Mouse (Mus musculus) stomach, embryonic 14.5 days (tissue): Measurements from ENCODE around the gene Arid2. TPM values are rescaled to one million over a fixed set of nuclear protein-coding genes. Genes with fewer than 3 reads are reported as not detected.
A peak's percentile ranks its signal among the peaks of the same experiment; 100 is the strongest.

Experiments
- ATAC-seq: fragments of 200-750 bp; cut with Nextera tagmentation; 2 replicates; pipeline ENCODE4 v1.8.0; 2017; ENCODE audit warnings: low read depth, moderate TSS enrichment; ENCODE audit not compliant: insufficient number of reproducible peaks, insufficient read depth, low FRiP score
- H3K27ac ChIP-seq: fragments of 300-500 bp; sonication (generic); 2 replicates; pipeline ENCODE4 v1.5.1; 2014; ENCODE audit warnings: mild to moderate bottlenecking, low read length, moderate library complexity, mixed read lengths
- H3K27me3 ChIP-seq: fragments of 300-500 bp; sonication (generic); 2 replicates; pipeline ENCODE4 v1.6.1; 2014; ENCODE audit warnings: low read length, control low read depth, mixed read lengths; ENCODE audit not compliant: control insufficient read depth, insufficient read depth
- H3K36me3 ChIP-seq: fragments of 300-500 bp; sonication (generic); 2 replicates; pipeline ENCODE4 v1.6.1; 2014; ENCODE audit warnings: mild to moderate bottlenecking, control low read depth, low read length, moderate library complexity, mixed read lengths; ENCODE audit not compliant: control insufficient read depth, insufficient read depth
- H3K4me1 ChIP-seq: fragments of 300-500 bp; sonication (generic); 2 replicates; pipeline ENCODE4 v1.6.1; 2014; ENCODE audit warnings: low read length, control low read depth, mixed read lengths; ENCODE audit not compliant: control insufficient read depth, insufficient read depth
- H3K4me2 ChIP-seq: fragments of 300-500 bp; sonication (generic); replicated peaks from 2 replicates; pipeline ENCODE4 v1.6.1; 2014; ENCODE audit warnings: low read depth, low read length, control low read depth
- H3K4me3 ChIP-seq: fragments of 300-500 bp; sonication (generic); 2 replicates; pipeline ENCODE4 v1.5.1; 2014; ENCODE audit warnings: low read depth, low read length, control low read depth
- H3K9ac ChIP-seq: fragments of 300-500 bp; sonication (generic); replicated peaks from 2 replicates; pipeline ENCODE4 v1.6.1; 2014; ENCODE audit warnings: low read depth, mild to moderate bottlenecking, control low read depth, low read length, moderate library complexity, mixed read lengths
- H3K9me3 ChIP-seq: fragments of 300-500 bp; sonication (generic); 2 replicates; pipeline ENCODE4 v1.6.1; 2016; ENCODE audit warnings: low read depth, low read length, control low read depth; ENCODE audit not compliant: control insufficient read depth
- WGBS: fragments of 180-500 bp; shearing (Covaris S2); extraction: QIAGEN DNeasy Blood & Tissue Kit; methylation state at CpG from one replicate; pipeline ENCODE4 v1.1.7; 2014; 5-methylcytosine and 5-hydroxymethylcytosine counted together
- polyA plus RNA-seq: library from polyadenylated mRNA; unstranded; fragments of >200 nt; fragmentation: Nextera tagmentation; extraction: Ambion mirVana; gene quantifications from 2 replicates; pipeline ENCODE4 v1.2.1, GENCODE M21; 2014

The Arid2 gene
- polyA plus RNA-seq, 1 experiment from 2014 or later = 31.2 TPM

- H3K4me3 ChIP-seq = no peak overlapping the region
- WGBS = 82% methylated on average over 11 of the region's 11 CpGs
- peaks cover 71% of the 10 kb centered on the region for H3K36me3 ChIP-seq
- H3K4me1 ChIP-seq = no peaks in the 10 kb centered on the region
- no peaks in the 10 kb centered on the region for H3K27me3 ChIP-seq
- H3K27ac ChIP-seq = no peak overlapping the region
- no peak for ATAC-seq
- H3K4me2 ChIP-seq = no peak overlapping the region
- H3K9ac ChIP-seq = no peak overlapping the region
- H3K9me3 ChIP-seq = no peaks in the 10 kb centered on the region
These were observed 79.1 kb downstream of the Arid2 start for GRCm38 (mm10) chr15:96366176-96366963.

- ATAC-seq = no peak
- Histone ChIP-seq H3K4me1 (no peaks in the 10 kb centered on the region), H3K36me3 (peaks cover 55% of the 10 kb centered on the region), H3K9me3 (no peaks in the 10 kb centered on the region), H3K4me3 (no peak overlapping the region), H3K9ac (no peak overlapping the region), H3K27ac (no peak overlapping the region), H3K27me3 (no peaks in the 10 kb centered on the region), H3K4me2 (no peak overlapping the region)
- WGBS = 97% methylated on average over 18 of the region's 18 CpGs
These were observed 84.0 kb downstream of the Arid2 start for GRCm38 (mm10) chr15:96371311-96371710.

GRCm38 (mm10) chr15:96372628-96373027 lies 85.3 kb downstream of the Arid2 start:
- no peak overlapping the region for H3K27ac ChIP-seq
- no peak for ATAC-seq
- H3K36me3 ChIP-seq = peaks cover 54% of the 10 kb centered on the region
- WGBS = 81% methylated on average over 6 of the region's 6 CpGs
- no peaks in the 10 kb centered on the region for H3K27me3 ChIP-seq
- no peak overlapping the region for H3K4me3 ChIP-seq
- no peak overlapping the region for H3K9ac ChIP-seq
- no peaks in the 10 kb centered on the region for H3K9me3 ChIP-seq
- 0 out of 2 replicates have a peak, but pooled peaks cover 5% of the 10 kb centered on the region for H3K4me1 ChIP-seq
- H3K4me2 ChIP-seq = no peak overlapping the region

DNA sequence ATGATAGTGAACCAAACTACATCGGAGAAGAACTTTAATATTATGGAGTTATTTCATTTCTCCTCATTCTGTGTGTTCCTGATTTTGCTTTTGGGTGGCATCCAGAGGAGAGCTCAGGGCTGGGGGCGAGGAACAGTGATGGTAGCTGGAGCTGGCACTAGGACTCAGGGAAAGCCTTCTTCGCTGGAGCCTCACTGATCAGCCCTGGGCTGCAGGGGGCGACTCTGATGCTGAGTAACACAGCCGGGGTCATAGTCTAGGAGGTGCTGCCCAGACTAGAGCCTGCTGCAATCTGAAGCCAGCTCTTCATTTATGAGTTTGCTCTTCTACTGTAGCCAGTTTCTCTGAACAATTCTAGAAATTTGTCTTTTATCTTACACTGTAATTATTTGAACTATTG lies 85.8 kb downstream of the Arid2 start:
- H3K27ac ChIP-seq = no peak overlapping the region
- H3K9ac ChIP-seq = no peak overlapping the region
- 0 out of 2 replicates have a peak, but pooled peaks cover 5% of the 10 kb centered on the region for H3K4me1 ChIP-seq
- no peak overlapping the region for H3K4me3 ChIP-seq
- 87% methylated on average over 5 of the region's 5 CpGs for WGBS
- H3K4me2 ChIP-seq = no peak overlapping the region
- ATAC-seq = no peak
- no peaks in the 10 kb centered on the region for H3K9me3 ChIP-seq
- peaks cover 53% of the 10 kb centered on the region for H3K36me3 ChIP-seq
- no peaks in the 10 kb centered on the region for H3K27me3 ChIP-seq

GRCm38 (mm10) chr15:96376214-96376613 lies 88.9 kb downstream of the Arid2 start:
- 90% methylated on average over 2 of the region's 2 CpGs for WGBS
- no peaks in the 10 kb centered on the region for H3K27me3 ChIP-seq
- H3K36me3 ChIP-seq = peaks cover 35% of the 10 kb centered on the region
- no peaks in the 10 kb centered on the region for H3K9me3 ChIP-seq
- H3K4me2 ChIP-seq = no peak overlapping the region
- ATAC-seq = no peak
- H3K9ac ChIP-seq = no peak overlapping the region
- 0 out of 2 replicates have a peak, but pooled peaks cover 5% of the 10 kb centered on the region for H3K4me1 ChIP-seq
- no peak overlapping the region for H3K4me3 ChIP-seq
- H3K27ac ChIP-seq = no peak overlapping the region

DNA sequence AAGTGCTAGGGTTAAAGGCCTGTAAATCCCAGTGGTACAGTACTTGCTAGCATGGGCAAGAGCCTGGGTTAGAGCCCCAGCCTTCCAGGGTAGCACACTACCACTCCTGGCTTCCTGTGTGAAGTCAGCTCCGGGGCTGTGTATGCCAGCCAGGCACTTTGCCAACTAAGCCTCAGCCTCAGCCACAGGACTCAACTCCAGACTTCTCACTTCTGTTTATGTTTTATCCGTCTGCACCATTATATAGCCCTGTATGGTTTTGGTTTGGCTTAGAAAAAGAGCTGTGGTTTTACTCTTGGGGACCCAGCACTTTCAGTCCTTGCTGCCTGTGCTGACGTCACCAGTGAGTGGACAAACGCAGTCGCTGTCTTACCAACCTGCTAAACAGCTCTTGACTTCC lies 89.9 kb downstream of the Arid2 start:
- 0 out of 2 replicates have a peak, but pooled peaks cover 5% of the 10 kb centered on the region for H3K4me1 ChIP-seq
- no peaks in the 10 kb centered on the region for H3K9me3 ChIP-seq
- no peak for ATAC-seq
- H3K27ac ChIP-seq = peak overlapping the region; percentile 33
- WGBS = 68% methylated on average over 5 of the region's 5 CpGs
- peaks cover 32% of the 10 kb centered on the region for H3K36me3 ChIP-seq
- H3K4me3 ChIP-seq = no peak overlapping the region
- H3K4me2 ChIP-seq = no peak overlapping the region
- no peaks in the 10 kb centered on the region for H3K27me3 ChIP-seq
- no peak overlapping the region for H3K9ac ChIP-seq

GRCm38 (mm10) chr15:96377701-96378100 lies 90.4 kb downstream of the Arid2 start:
- Histone ChIP-seq H3K9me3 (no peaks in the 10 kb centered on the region), H3K4me3 (no peak overlapping the region), H3K36me3 (peaks cover 32% of the 10 kb centered on the region), H3K9ac (no peak overlapping the region), H3K4me1 (0 out of 2 replicates have a peak, but pooled peaks cover 5% of the 10 kb centered on the region), H3K27me3 (no peaks in the 10 kb centered on the region), H3K27ac (peak overlapping the region; percentile 52; the same call in 1 of the 2 replicates), H3K4me2 (no peak overlapping the region)
- ATAC-seq = no peak
- WGBS = 84% methylated on average over 7 of the region's 7 CpGs

DNA sequence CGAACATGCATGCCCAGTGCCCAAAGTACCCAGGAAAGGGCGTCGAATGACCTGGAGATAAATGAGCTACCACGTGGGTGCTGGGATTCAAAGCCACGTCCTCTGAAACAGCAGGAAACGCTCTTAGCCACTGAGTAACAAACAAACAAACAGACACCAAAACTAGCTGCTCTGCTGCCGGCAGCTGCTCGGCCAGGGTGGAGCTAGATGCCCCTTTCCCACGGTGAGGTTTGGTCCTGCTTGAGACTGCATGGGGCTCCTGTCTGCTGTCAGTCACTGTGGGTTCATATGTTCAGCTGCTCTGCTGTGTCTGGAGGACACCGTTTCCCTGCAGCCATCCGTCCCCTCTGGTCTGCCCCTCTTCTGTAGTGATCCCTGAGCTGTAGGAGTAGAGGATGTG lies 94.9 kb downstream of the Arid2 start:
- no peak overlapping the region for H3K4me2 ChIP-seq
- 87% methylated on average over 11 of the region's 11 CpGs for WGBS
- no peak overlapping the region for H3K9ac ChIP-seq
- ATAC-seq = no peak
- H3K27me3 ChIP-seq = no peaks in the 10 kb centered on the region
- no peaks in the 10 kb centered on the region for H3K9me3 ChIP-seq
- no peak overlapping the region for H3K27ac ChIP-seq
- 0 out of 2 replicates have a peak, but pooled peaks cover under 1% of the 10 kb centered on the region for H3K4me1 ChIP-seq
- peaks cover 39% of the 10 kb centered on the region for H3K36me3 ChIP-seq
- H3K4me3 ChIP-seq = no peak overlapping the region
